Mouse (Mus musculus): ENCODE data around the gene Gnai2. TPM values are rescaled to one million over a fixed set of nuclear protein-coding genes. Genes with fewer than 3 reads are reported as not detected.

The Gnai2 gene
- polyA plus RNA-seq, 1 experiment = 284 TPM

- Histone ChIP-seq H3K27ac (ENCODE audit: insufficient read depth, low read length) (peak overlapping the region; percentile 56; the same call in 1 of the 2 replicates), H3K4me3 (ENCODE audit: low read depth, low read length) (peak overlapping the region; percentile 29), H3K9me3 (replicated peaks; ENCODE audit: control insufficient read depth, insufficient read depth, low read length, poor library complexity, severe bottlenecking) (no peaks in the 10 kb centered on the region), H3K4me1 (ENCODE audit: control insufficient read depth, insufficient read depth, low read length) (peaks cover 21% of the 10 kb centered on the region), H3K27me3 (ENCODE audit: control insufficient read depth, insufficient read depth, low read length, poor library complexity, severe bottlenecking) (no peaks in the 10 kb centered on the region), H3K9ac (ENCODE audit: low read depth, poor library complexity, severe bottlenecking) (peak overlapping the region; percentile 10; the same call in 1 of the 2 replicates), H3K36me3 (ENCODE audit: control insufficient read depth, insufficient read depth, low read length, poor library complexity, severe bottlenecking) (no peaks in the 10 kb centered on the region)
- TF ChIP-seq POLR2A (IDR thresholded peaks at IDR 0.05; ENCODE audit: insufficient read depth, low read length) (no peak), EP300 (IDR thresholded peaks at IDR 0.05; ENCODE audit: insufficient read depth, low read depth, low read length) (no peak), CTCF (IDR thresholded peaks at IDR 0.05; ENCODE audit: low read depth, low read length) (no peak)
Observed at GRCm38 (mm10) chr9:107628721-107629410, 6.3 kb downstream of the Gnai2 start.

- Histone ChIP-seq H3K27me3 (ENCODE audit: control insufficient read depth, insufficient read depth, low read length, poor library complexity, severe bottlenecking) (no peaks in the 10 kb centered on the region), H3K4me3 (ENCODE audit: low read depth, low read length) (peak overlapping the region; percentile 0; the same call in 1 of the 2 replicates), H3K27ac (ENCODE audit: insufficient read depth, low read length) (peak overlapping the region; percentile 31), H3K9me3 (replicated peaks; ENCODE audit: control insufficient read depth, insufficient read depth, low read length, poor library complexity, severe bottlenecking) (no peaks in the 10 kb centered on the region), H3K36me3 (ENCODE audit: control insufficient read depth, insufficient read depth, low read length, poor library complexity, severe bottlenecking) (no peaks in the 10 kb centered on the region), H3K4me1 (ENCODE audit: control insufficient read depth, insufficient read depth, low read length) (peaks cover 21% of the 10 kb centered on the region), H3K9ac (ENCODE audit: low read depth, poor library complexity, severe bottlenecking) (no peak overlapping the region)
- TF ChIP-seq EP300 (IDR thresholded peaks at IDR 0.05; ENCODE audit: insufficient read depth, low read depth, low read length) = no peak
Observed at GRCm38 (mm10) chr9:107627387-107628255, 7.5 kb downstream of the Gnai2 start.

- Histone ChIP-seq H3K4me1 (ENCODE audit: control insufficient read depth, insufficient read depth, low read length) (peaks cover 16% of the 10 kb centered on the region), H3K4me3 (ENCODE audit: low read depth, low read length) (peak overlapping the region; percentile 45), H3K9ac (ENCODE audit: low read depth, poor library complexity, severe bottlenecking) (no peak overlapping the region), H3K36me3 (ENCODE audit: control insufficient read depth, insufficient read depth, low read length, poor library complexity, severe bottlenecking) (no peaks in the 10 kb centered on the region), H3K27ac (ENCODE audit: insufficient read depth, low read length) (no peak overlapping the region), H3K27me3 (ENCODE audit: control insufficient read depth, insufficient read depth, low read length, poor library complexity, severe bottlenecking) (no peaks in the 10 kb centered on the region), H3K9me3 (replicated peaks; ENCODE audit: control insufficient read depth, insufficient read depth, low read length, poor library complexity, severe bottlenecking) (no peaks in the 10 kb centered on the region)
- TF ChIP-seq CTCF (IDR thresholded peaks at IDR 0.05; ENCODE audit: low read depth, low read length) = peak; percentile 88
- no peak for TF ChIP-seq POLR2A (IDR thresholded peaks at IDR 0.05; ENCODE audit: insufficient read depth, low read length)
- peak; percentile 95 for TF ChIP-seq EP300 (IDR thresholded peaks at IDR 0.05; ENCODE audit: insufficient read depth, low read depth, low read length)
Observed at GRCm38 (mm10) chr9:107626844-107627277, 8.3 kb downstream of the Gnai2 start.

- TF ChIP-seq EP300 (IDR thresholded peaks at IDR 0.05; ENCODE audit: insufficient read depth, low read depth, low read length) (no peak), POLR2A (IDR thresholded peaks at IDR 0.05; ENCODE audit: insufficient read depth, low read length) (no peak), CTCF (IDR thresholded peaks at IDR 0.05; ENCODE audit: low read depth, low read length) (no peak)
- Histone ChIP-seq H3K9me3 (replicated peaks; ENCODE audit: control insufficient read depth, insufficient read depth, low read length, poor library complexity, severe bottlenecking) (no peaks in the 10 kb centered on the region), H3K36me3 (ENCODE audit: control insufficient read depth, insufficient read depth, low read length, poor library complexity, severe bottlenecking) (no peaks in the 10 kb centered on the region), H3K4me1 (ENCODE audit: control insufficient read depth, insufficient read depth, low read length) (peaks cover 13% of the 10 kb centered on the region), H3K27me3 (ENCODE audit: control insufficient read depth, insufficient read depth, low read length, poor library complexity, severe bottlenecking) (no peaks in the 10 kb centered on the region), H3K27ac (ENCODE audit: insufficient read depth, low read length) (no peak overlapping the region), H3K9ac (ENCODE audit: low read depth, poor library complexity, severe bottlenecking) (no peak overlapping the region; the same call in 1 of the 2 replicates), H3K4me3 (ENCODE audit: low read depth, low read length) (peak overlapping the region; percentile 45)
Observed at GRCm38 (mm10) chr9:107626158-107626843, 8.9 kb downstream of the Gnai2 start.

GRCm38 (mm10) chr9:107625351-107626128 lies 9.6 kb downstream of the Gnai2 start:
- Histone ChIP-seq H3K27me3 (ENCODE audit: control insufficient read depth, insufficient read depth, low read length, poor library complexity, severe bottlenecking) (no peaks in the 10 kb centered on the region), H3K9me3 (replicated peaks; ENCODE audit: control insufficient read depth, insufficient read depth, low read length, poor library complexity, severe bottlenecking) (no peaks in the 10 kb centered on the region), H3K4me1 (ENCODE audit: control insufficient read depth, insufficient read depth, low read length) (peaks cover 11% of the 10 kb centered on the region), H3K36me3 (ENCODE audit: control insufficient read depth, insufficient read depth, low read length, poor library complexity, severe bottlenecking) (no peaks in the 10 kb centered on the region), H3K4me3 (ENCODE audit: low read depth, low read length) (no peak overlapping the region), H3K9ac (ENCODE audit: low read depth, poor library complexity, severe bottlenecking) (no peak overlapping the region), H3K27ac (ENCODE audit: insufficient read depth, low read length) (no peak overlapping the region)
- TF ChIP-seq CTCF (IDR thresholded peaks at IDR 0.05; ENCODE audit: low read depth, low read length) (peak; percentile 37), POLR2A (IDR thresholded peaks at IDR 0.05; ENCODE audit: insufficient read depth, low read length) (no peak), EP300 (IDR thresholded peaks at IDR 0.05; ENCODE audit: insufficient read depth, low read depth, low read length) (no peak)

Measured in ES-Bruce4 (cell line).